Mouse (Mus musculus) small intestine, adult 2 months (tissue): ENCODE measurements around the gene Arl4c.

Experiments
- CTCF ChIP-seq: fragments of 200-500 bp; IDR thresholded peaks from 2 replicates; pipeline ENCODE4 v1.5.1; 2012; ENCODE audit warnings: low read depth, mild to moderate bottlenecking, control low read depth, inconsistent platforms, low read length, moderate library complexity, mixed read lengths; ENCODE audit not compliant: insufficient replicate concordance, insufficient read length; ENCODE audit errors: extremely low read depth
- POLR2A ChIP-seq: fragments of 200-500 bp; IDR thresholded peaks from 2 replicates; pipeline ENCODE4 v1.6.1; 2012; ENCODE audit warnings: low read depth, mild to moderate bottlenecking, control low read depth, inconsistent platforms, low read length, moderate library complexity

DNA sequence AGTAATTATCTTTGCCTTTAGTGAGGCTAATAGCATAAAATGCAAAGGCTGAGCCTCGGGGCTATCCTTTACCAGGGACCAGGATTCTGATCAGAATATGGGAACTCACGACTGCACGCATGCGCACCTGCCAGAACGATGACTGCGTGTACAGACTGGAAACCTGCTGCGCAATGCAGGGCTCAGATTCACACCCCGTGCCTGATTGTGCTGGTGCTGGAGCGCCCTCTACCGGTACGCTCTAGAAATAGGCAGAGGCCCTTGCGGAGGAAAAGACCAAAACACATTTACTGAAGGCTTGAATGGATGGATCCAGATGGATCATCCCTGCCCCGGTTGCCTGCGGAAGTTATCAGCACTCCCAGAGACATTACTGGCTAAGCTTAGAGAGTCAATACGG is 3.8 kb upstream of the Arl4c start:
- TF ChIP-seq CTCF (peak; percentile 98), POLR2A (no peak; the same call in 1 of the 2 replicates)
